Mouse (Mus musculus): ENCODE results near the gene Cfap206.

Cfap206 gene

DNA sequence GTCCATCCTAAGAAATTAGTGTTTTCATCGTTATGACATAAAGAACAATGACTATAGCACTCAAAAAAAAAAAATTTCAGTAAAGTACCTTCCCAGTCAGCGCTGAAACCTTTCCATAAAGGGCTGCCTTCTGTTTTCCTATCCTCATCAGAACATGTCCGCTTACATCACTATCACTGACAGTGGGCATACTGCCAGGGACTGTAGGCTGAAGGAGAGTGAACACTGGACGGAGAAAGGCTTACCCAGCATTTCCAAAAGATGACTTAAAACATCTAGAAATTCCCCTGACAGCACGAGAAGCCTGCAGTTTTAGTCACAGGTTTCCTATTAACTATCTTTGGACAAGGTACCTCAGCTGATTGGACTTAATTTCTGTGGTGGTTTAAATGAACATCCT, 56.3 kb downstream of the Cfap206 start:
- no peak for DNase-seq (ENCODE audit: low spot score in 2 of 2)

DNA sequence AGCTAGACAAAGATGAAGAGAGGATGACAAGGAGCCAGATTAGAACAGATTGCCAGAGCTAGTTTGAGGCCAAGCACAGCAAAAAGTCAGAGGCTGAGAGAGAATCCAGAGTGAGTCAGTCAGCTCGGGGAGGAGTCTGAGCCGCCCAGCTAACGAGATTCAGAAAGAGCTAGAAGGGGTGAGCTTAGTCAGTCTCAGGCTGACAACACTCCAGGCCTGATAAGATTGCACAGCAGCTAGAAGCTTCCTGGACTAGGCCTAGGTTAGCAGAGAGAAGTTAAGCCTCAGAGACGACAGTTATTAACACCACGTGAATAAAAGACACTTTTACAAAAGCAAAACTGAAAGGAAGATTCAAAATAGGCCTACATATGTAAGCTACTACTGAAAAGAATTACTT, 62.1 kb downstream of the Cfap206 start:
- DNase-seq (ENCODE audit: low spot score in 2 of 2): no peak

DNA sequence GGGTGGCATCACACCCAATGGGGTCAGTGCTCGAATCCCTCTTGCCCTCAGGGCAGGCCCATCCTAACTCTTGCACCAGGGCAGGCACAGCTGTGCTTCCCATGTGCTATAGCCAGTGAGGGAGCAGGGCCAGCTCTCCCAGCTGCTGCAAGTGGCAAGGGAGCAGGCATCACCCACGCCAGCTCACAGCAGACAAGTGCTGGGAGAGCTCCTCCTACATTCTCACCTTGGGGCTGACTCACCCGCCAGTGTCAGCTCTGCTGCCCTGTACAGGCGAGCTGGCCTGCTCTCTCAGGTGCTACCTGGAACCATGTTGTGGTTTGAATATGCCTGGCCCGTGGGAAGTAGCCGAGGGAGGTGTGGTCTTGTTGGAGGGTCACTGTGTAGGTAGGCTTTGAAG, 68.1 kb downstream of the Cfap206 start:
- DNase-seq (ENCODE audit: low spot score in 2 of 2): no peak

DNA sequence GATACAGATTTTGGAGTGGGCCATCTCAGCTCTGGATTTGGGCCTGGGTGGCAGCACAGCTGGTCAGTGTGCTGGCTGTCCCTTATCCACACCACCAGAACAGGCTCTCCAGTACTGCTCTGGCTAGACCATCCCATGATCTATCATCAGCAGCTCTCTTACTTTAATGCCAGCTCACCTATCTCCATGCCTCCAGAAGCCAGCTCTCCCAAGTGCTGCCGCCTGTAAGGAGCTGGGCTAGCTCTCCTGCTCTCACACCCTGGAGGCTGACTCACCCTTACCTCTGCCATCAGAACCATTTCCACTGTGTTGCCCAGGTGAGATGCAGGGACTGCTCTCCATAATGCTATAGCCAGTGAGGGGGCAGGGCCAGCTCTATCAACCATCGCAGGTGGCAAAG, 68.5 kb downstream of the Cfap206 start:
- no peak for DNase-seq (ENCODE audit: low spot score in 2 of 2)

DNA sequence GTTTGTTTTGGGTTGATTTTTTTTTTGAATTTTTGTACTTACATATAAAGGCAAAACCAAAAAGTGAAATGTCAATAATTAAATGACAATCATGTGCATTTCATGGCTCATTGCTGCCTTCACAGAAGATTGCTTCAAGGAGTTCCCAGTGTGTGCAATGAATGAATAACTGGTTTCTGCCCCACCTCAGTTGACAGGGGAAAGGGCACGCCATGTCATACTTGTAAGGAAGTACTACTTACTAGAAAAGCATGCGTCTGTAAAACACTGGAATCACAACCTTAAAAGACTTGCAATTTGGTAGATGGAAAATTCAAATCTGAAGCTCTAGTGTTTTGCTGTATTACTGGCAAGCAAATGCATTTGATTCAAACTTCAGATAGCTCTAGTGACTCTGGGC, 71.0 kb downstream of the Cfap206 start:
- no peak for DNase-seq (ENCODE audit: low spot score in 2 of 2)

DNA sequence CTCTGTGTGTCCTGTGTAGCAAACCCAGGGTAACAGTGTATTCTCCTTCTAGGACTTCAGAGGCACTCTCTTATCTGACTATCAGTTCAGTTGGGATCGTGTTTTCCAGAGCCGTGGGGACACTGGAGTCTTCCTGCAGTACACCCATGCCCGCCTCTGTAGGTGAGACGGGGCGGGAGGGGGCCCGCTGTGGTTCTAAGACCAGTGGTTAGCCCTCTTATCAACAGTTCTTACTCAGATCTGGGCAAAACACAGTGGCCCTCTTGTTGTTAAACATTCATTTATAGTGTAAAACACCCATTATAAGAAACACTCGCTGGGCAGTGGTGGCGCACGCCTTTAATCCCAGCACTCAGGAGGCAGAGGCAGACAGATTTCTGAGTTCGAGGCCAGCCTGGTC, 73.9 kb downstream of the Cfap206 start:
- no peak for DNase-seq (ENCODE audit: low spot score in 2 of 2)

DNA sequence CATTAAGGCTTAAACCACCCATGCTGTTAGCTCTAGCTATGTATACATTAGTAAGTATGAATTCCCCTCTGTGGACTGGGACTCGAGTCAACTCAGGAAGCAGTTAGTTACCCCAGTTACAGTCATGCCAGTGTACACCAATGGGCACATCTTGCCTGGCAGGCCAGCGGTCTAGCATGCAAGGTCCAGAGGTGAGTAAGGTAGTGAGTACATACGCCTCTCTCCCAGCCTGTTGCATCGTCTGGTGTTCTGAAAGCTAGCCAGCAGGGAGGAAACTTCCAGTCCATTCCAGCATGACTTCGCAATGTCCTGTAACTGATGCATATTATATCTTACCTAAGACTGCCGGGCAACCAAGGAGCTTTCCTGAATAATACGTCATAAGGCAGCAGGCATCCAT, 76.8 kb downstream of the Cfap206 start:
- DNase-seq (ENCODE audit: low spot score in 2 of 2): no peak

DNA sequence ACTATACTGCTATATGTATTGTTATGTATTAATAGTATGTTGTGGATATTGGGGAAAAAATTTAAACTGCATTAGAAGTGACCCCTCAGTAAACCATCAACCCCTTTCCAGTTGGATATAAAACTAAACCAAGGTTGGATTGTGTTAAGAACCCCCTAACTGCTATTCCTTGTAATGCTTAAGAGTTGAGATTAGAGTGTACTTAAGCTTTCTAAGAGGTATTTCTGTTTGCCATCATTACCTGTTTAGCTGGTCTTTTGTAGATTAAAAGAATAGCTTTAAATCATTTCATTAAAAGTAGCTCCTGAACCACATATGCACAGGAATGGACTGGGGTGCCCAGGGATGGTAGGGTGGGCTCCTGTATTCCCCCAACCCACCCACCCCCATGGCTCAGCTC, 85.2 kb downstream of the Cfap206 start:
- DNase-seq (ENCODE audit: low spot score in 2 of 2): no peak

DNA sequence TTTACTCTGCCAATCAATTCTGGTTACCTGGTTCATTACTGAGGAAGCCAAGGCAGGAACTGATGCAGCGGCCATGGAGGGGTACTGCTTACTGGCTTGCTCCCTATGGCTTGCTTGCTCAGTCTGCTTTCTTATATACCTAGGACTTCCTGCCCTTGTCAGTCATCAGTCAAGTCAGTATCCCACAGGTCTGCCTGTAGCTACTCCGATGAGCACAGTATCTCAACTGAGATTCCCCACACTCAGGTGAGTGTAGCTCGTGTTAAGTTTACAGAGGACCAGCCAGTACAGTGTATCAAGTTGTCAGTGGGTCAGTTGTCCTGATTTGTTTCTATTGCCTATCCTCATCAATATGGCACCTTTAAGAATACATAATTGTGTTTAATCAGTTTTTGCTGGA, 89.3 kb downstream of the Cfap206 start:
- DNase-seq (ENCODE audit: low spot score in 2 of 2): no peak

DNA sequence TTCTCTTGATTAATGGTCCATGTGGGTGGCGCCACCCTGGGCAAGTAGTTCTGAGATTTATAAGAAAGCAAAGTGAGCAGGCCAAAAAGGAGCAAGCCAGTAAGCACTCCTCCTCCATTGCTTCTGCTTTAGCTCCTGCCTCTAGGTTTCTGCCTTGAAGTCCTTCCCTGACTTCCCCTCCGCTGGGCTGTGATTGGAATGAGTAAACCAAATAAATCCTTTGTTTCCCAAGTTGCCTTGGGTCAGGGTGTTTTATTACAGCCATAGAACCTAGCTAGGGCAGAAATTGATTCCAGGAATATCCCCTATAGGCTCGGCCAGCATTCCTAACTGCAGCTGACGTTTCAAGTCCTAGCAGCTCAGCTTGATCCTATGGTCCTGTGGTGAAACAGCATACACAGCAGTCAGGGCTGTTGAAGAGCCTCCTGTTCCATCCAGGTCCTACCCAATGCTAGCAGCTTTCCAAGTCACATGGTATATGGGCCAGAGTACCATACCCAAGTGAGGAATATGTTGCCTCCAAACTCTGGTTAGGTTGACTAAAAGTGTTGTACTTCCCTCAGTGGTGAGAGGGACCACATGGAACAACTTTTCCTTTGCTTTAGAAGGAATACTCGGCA, 90.2 kb downstream of the Cfap206 start:
- no peak for DNase-seq (ENCODE audit: low spot score in 2 of 2)
